Mouse (Mus musculus): ENCODE data around the gene Krt33a.

DNA sequence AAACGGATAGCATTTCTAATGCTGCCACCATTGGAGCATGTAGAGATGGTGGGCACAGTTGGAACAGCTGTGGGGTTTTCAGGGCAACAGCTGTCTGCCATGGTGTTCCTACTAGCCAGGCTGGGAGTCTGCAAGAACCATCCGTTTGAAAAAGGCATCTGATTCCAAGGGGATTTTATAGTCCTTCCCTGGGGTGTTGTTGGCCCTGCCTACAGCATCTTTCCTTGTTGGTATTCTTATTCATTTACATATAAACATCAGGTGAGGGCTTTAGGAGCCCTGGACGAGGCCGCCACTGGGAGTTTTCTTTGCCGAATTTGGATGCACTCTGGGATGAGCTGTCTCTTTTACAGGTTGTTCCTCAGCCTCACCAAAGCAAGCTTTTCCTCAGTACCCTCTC is 37.1 kb downstream of the Krt33a start, which contains the start of gene Krtap29-1:
- TF ChIP-seq CTCF (IDR thresholded peaks at IDR 0.05; ENCODE audit: insufficient read depth, low read depth, low read length) (no peak), POLR2A (IDR thresholded peaks at IDR 0.05; ENCODE audit: insufficient read depth, low read depth, low read length) (no peak)

Data from olfactory bulb, adult 2 months (tissue).